Comparison of ENCODE assay signal across 29 mouse cellular contexts in the genomic region with DNA sequence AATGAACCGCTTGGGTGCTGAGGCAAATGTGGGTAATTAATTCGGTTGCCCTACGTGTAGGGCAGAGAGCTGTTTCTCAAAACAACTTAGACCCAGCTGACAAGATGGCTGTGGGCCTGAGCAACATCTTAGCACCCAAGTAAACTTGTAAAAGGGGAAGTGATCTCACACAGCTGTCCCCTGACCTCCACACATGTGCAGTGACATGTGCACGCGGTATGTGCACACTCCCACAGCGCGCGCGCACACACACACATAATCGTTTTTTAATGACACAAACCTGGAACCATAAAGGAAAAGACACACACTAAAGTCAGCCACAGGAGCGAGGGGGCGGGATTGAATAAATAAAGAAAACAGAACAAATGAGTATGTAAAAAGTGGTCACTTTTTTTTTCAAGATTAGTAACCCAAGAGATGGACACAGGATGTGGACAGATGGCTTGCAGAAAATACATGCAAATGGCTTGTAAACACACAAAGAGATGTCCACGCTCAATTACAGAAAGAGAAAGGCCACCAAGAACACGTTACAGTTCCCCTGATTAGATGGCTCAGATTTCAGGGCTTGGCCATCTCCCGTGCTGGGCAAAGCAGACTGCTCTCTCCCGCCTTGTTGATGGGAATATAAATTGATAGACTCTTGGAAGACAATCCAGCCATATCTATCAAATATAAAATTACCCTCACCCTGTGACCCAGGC. TPM values are rescaled to one million over a fixed set of nuclear protein-coding genes. Genes with fewer than 3 reads are reported as not detected.
A peak's percentile ranks its signal among the peaks of the same experiment; 100 is the strongest.
DNase-seq lines count a peak whose midpoint lies in the region; ATAC-seq and TF ChIP-seq lines count a peak whose summit lies in the region.
"Had no signal": no experiment of that assay in that cellular context is flagged by ENCODE, and none has a peak within 500 bp of the region (broad histone marks: within the 10 kb centered on the region; RNA-seq: fewer than 3 reads in every experiment).

No protein-coding gene starts in this region.

- 0 out of 2 replicates have a peak overlapping the region, but pooled peaks have one; percentile 24 for H3K27ac ChIP-seq in hindbrain, embryonic 11.5 days (ENCODE audit: low read depth, low read length)
- no peak overlapping the region for H3K27ac ChIP-seq in hindbrain, embryonic 14.5 days
- peak overlapping the region; percentile 5; the same call in 1 of the 2 replicates for H3K27ac ChIP-seq in forebrain, embryonic 14.5 days (ENCODE audit: low read depth, low read length)
- H3K27ac ChIP-seq in layer of hippocampus, adult 2 months: no peak overlapping the region
- H3K27ac ChIP-seq: embryonic facial prominence, embryonic 13.5 days; heart, embryonic 10.5 days; heart, embryonic 15.5 days; hindbrain, embryonic 15.5 days; intestine, embryonic 15.5 days; limb, embryonic 12.5 days; liver, embryonic 15.5 days; lung, embryonic 15.5 days; midbrain, embryonic 12.5 days; neural tube, embryonic 15.5 days had no signal

- WGBS in hindbrain, embryonic 11.5 days: 64% methylated on average over 16 of the region's 16 CpGs
- 45% methylated on average over 16 of the region's 16 CpGs for WGBS in hindbrain, embryonic 14.5 days
- WGBS in forebrain, embryonic 14.5 days: 61% methylated on average over 16 of the region's 16 CpGs

- peak; percentile 63 for DNase-seq in hindbrain, embryonic 11.5 days (ENCODE audit: low spot score)
- no peak for DNase-seq in hindbrain, embryonic 14.5 days (ENCODE audit: low spot score)
- peak; percentile 77 for DNase-seq in retina, postnatal 1 day
- no peak for DNase-seq in retina, embryonic 14.5 days (ENCODE audit: low spot score)
- peak; percentile 67 for DNase-seq in forebrain, embryonic 14.5 days (ENCODE audit: low spot score)
- DNase-seq in splenic B cell, adult 2 months (ENCODE audit: low read depth, low spot score): peak; percentile 8
- no peak for DNase-seq in kidney, adult 9 months
- DNase-seq in layer of hippocampus, adult 2 months (ENCODE audit: low spot score in 2 of 2): no peak
- DNase-seq: adrenal gland, adult 8-10 months; B cell, adult 2 months; cerebellum, adult 8-10 months; cerebellum, postnatal 25 days; gastrocnemius, postnatal 14 days; heart, adult 11 months; kidney, adult 2 months; kidney, postnatal 14 days; right cerebral cortex, adult 18-20 months; right cerebral cortex, postnatal 4 days; thymus, postnatal 4 days had no signal

- H3K9ac ChIP-seq in hindbrain, embryonic 11.5 days (ENCODE audit: low read depth, low read length): no peak overlapping the region
- H3K9ac ChIP-seq in hindbrain, embryonic 14.5 days: no peak overlapping the region
- no peak overlapping the region for H3K9ac ChIP-seq in forebrain, embryonic 14.5 days (ENCODE audit: low read length)
- H3K9ac ChIP-seq: embryonic facial prominence, embryonic 13.5 days; heart, embryonic 15.5 days; hindbrain, embryonic 15.5 days; intestine, embryonic 15.5 days; limb, embryonic 12.5 days; liver, embryonic 15.5 days; lung, embryonic 15.5 days; midbrain, embryonic 12.5 days; neural tube, embryonic 15.5 days had no signal

- H3K36me3 ChIP-seq in hindbrain, embryonic 11.5 days (ENCODE audit: control insufficient read depth, insufficient read depth, low read length): no peaks in the 10 kb centered on the region
- no peaks in the 10 kb centered on the region for H3K36me3 ChIP-seq in hindbrain, embryonic 14.5 days (replicated peaks; ENCODE audit: control insufficient read depth, insufficient read depth)
- H3K36me3 ChIP-seq in forebrain, embryonic 14.5 days (ENCODE audit: control insufficient read depth, insufficient read depth, low read length): no peaks in the 10 kb centered on the region
- no peaks in the 10 kb centered on the region for H3K36me3 ChIP-seq in splenic B cell, adult 2 months (ENCODE audit: control insufficient read depth, insufficient read depth, low read length, poor library complexity, severe bottlenecking)
- H3K36me3 ChIP-seq: embryonic facial prominence, embryonic 13.5 days; heart, embryonic 10.5 days; heart, embryonic 15.5 days; hindbrain, embryonic 15.5 days; intestine, embryonic 15.5 days; limb, embryonic 12.5 days; liver, embryonic 15.5 days; lung, embryonic 15.5 days; midbrain, embryonic 12.5 days; neural tube, embryonic 15.5 days had no signal

- H3K27me3 ChIP-seq in hindbrain, embryonic 11.5 days (ENCODE audit: control insufficient read depth, insufficient read depth, low read length): no peaks in the 10 kb centered on the region
- H3K27me3 ChIP-seq in hindbrain, embryonic 14.5 days (ENCODE audit: control insufficient read depth, insufficient read depth, low read length): no peaks in the 10 kb centered on the region
- H3K27me3 ChIP-seq in forebrain, embryonic 14.5 days (replicated peaks; ENCODE audit: control insufficient read depth, insufficient read depth, low read length): no peaks in the 10 kb centered on the region
- no peaks in the 10 kb centered on the region for H3K27me3 ChIP-seq in splenic B cell, adult 2 months (ENCODE audit: control insufficient read depth, insufficient read depth, low read length, poor library complexity, severe bottlenecking)
- H3K27me3 ChIP-seq: embryonic facial prominence, embryonic 13.5 days; hindbrain, embryonic 15.5 days; intestine, embryonic 15.5 days; limb, embryonic 12.5 days; liver, embryonic 15.5 days; lung, embryonic 15.5 days; neural tube, embryonic 15.5 days had no signal

- H3K4me3 ChIP-seq in hindbrain, embryonic 11.5 days (ENCODE audit: low read depth, low read length): no peak overlapping the region
- H3K4me3 ChIP-seq in hindbrain, embryonic 14.5 days (replicated peaks; ENCODE audit: low read length): no peak overlapping the region
- H3K4me3 ChIP-seq in forebrain, embryonic 14.5 days (ENCODE audit: low read depth, low read length): no peak overlapping the region
- H3K4me3 ChIP-seq in layer of hippocampus, adult 2 months: no peak overlapping the region
- H3K4me3 ChIP-seq: embryonic facial prominence, embryonic 13.5 days; heart, embryonic 10.5 days; heart, embryonic 15.5 days; hindbrain, embryonic 15.5 days; intestine, embryonic 15.5 days; limb, embryonic 12.5 days; liver, embryonic 15.5 days; lung, embryonic 15.5 days; midbrain, embryonic 12.5 days; neural tube, embryonic 15.5 days had no signal

- peak; percentile 56 for ATAC-seq in hindbrain, embryonic 11.5 days (ENCODE audit: low FRiP score)
- no peak for ATAC-seq in hindbrain, embryonic 14.5 days (ENCODE audit: low FRiP score)
- peak; percentile 33 for ATAC-seq in forebrain, embryonic 14.5 days
- ATAC-seq: intestine, embryonic 15.5 days had no signal

- TF ChIP-seq CTCF in layer of hippocampus, adult 2 months (conservative IDR thresholded peaks at IDR 0.05): no peak

- H3K9me3 ChIP-seq in hindbrain, embryonic 11.5 days (ENCODE audit: control insufficient read depth, low read length): no peaks in the 10 kb centered on the region
- no peaks in the 10 kb centered on the region for H3K9me3 ChIP-seq in hindbrain, embryonic 14.5 days (ENCODE audit: control insufficient read depth, low read length)
- no peaks in the 10 kb centered on the region for H3K9me3 ChIP-seq in forebrain, embryonic 14.5 days (replicated peaks; ENCODE audit: control insufficient read depth, low read length)
- H3K9me3 ChIP-seq: embryonic facial prominence, embryonic 13.5 days; heart, embryonic 10.5 days; heart, embryonic 15.5 days; hindbrain, embryonic 15.5 days; intestine, embryonic 15.5 days; liver, embryonic 15.5 days; lung, embryonic 15.5 days; midbrain, embryonic 12.5 days; neural tube, embryonic 15.5 days had no signal

- H3K4me2 ChIP-seq in hindbrain, embryonic 11.5 days (replicated peaks; ENCODE audit: low read depth, low read length): no peak overlapping the region
- H3K4me2 ChIP-seq in hindbrain, embryonic 14.5 days (replicated peaks): no peak overlapping the region
- no peak overlapping the region for H3K4me2 ChIP-seq in forebrain, embryonic 14.5 days (ENCODE audit: low read length)
- H3K4me2 ChIP-seq: embryonic facial prominence, embryonic 13.5 days; heart, embryonic 15.5 days; hindbrain, embryonic 15.5 days; intestine, embryonic 15.5 days; limb, embryonic 12.5 days; liver, embryonic 15.5 days; lung, embryonic 15.5 days; midbrain, embryonic 12.5 days; neural tube, embryonic 15.5 days had no signal

- peaks cover 14% of the 10 kb centered on the region for H3K4me1 ChIP-seq in hindbrain, embryonic 11.5 days (replicated peaks; ENCODE audit: control insufficient read depth, insufficient read depth, low read length)
- peaks cover 17% of the 10 kb centered on the region for H3K4me1 ChIP-seq in hindbrain, embryonic 14.5 days (replicated peaks; ENCODE audit: control insufficient read depth, insufficient read depth, low read length)
- H3K4me1 ChIP-seq in forebrain, embryonic 14.5 days (ENCODE audit: control insufficient read depth, insufficient read depth, low read length): peaks cover 13% of the 10 kb centered on the region
- H3K4me1 ChIP-seq: heart, embryonic 15.5 days had no signal

RNA-seq across cellular contexts. Expression of a gene that starts 29.8 kb away (rescaled TPM):
- 22.6 and 24.9 TPM in 2 replicates for polyA plus RNA-seq in hindbrain, embryonic 11.5 days (2014; fragmentation: Nextera tagmentation; extraction: Ambion mirVana)
- 62.2 and 69.5 TPM in 2 replicates for polyA plus RNA-seq in hindbrain, embryonic 14.5 days (2014; fragmentation: Nextera tagmentation; extraction: Ambion mirVana)
- polyA plus RNA-seq in forebrain, embryonic 14.5 days (2014; fragmentation: Nextera tagmentation; extraction: Ambion mirVana): 33.5 and 48.5 TPM in 2 replicates
- 10 to 100 TPM; 84.3 to 98.5 TPM for total RNA-seq in layer of hippocampus, adult 2 months (2021)

Comparison
In these comparisons a context has a peak if more than half of its experiments do, and no peak if none do; other contexts are left out.
1. DNase-seq: peak in hindbrain, embryonic 11.5 days (single experiment), retina, postnatal 1 day (single experiment), forebrain, embryonic 14.5 days (single experiment) and splenic B cell, adult 2 months (single experiment); none in hindbrain, embryonic 14.5 days (single experiment), retina, embryonic 14.5 days (single experiment), kidney, adult 9 months (single experiment) and layer of hippocampus, adult 2 months (0 of 2).
2. H3K27ac ChIP-seq: peak in hindbrain, embryonic 11.5 days (single experiment) and forebrain, embryonic 14.5 days (single experiment); none in hindbrain, embryonic 14.5 days (single experiment) and layer of hippocampus, adult 2 months (single experiment).